ENCODE assay signal across 11 mouse cellular contexts in the genomic region with DNA sequence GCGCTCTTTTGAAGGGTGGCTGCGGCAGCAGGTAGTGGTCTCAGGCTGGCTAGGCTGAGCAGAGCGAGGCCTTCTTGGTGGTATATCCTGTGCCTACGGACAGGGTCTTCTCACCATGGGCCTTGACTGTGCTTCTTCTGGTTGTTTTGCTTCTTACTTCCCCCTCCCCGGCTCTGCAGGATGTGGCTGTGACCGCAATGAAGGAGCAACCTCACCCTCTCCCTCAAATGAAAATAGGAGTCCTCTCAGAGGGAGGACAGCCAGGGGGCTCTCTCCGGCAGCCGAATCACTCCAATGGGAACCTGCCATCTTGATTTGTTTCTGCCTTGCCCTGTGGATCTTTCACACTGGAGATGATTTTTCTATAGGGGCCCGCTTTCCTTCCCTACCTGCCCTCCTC. TPM values are rescaled to one million over a fixed set of nuclear protein-coding genes. Genes with fewer than 3 reads are reported as not detected.
DNase-seq lines count a peak whose midpoint lies in the region; ATAC-seq and TF ChIP-seq lines count a peak whose summit lies in the region.
"Had no signal": no experiment of that assay in that cellular context is flagged by ENCODE, and none has a peak within 500 bp of the region (broad histone marks: within the 10 kb centered on the region; RNA-seq: fewer than 3 reads in every experiment).

No protein-coding gene starts in this region.

- peak overlapping the region; percentile 25; the same call in 1 of the 2 replicates for H3K27ac ChIP-seq in MEL (ENCODE audit: control insufficient read depth, low read depth, low read length)
- H3K27ac ChIP-seq in liver, embryonic 15.5 days (replicated peaks), result peak overlapping the region; percentile 60
- H3K27ac ChIP-seq in hindbrain, embryonic 11.5 days (ENCODE audit: low read depth, low read length), result no peak overlapping the region
- H3K27ac ChIP-seq: hindbrain, embryonic 15.5 days; midbrain, embryonic 12.5 days had no signal

- no peaks in the 10 kb centered on the region for H3K9me3 ChIP-seq in MEL (replicated peaks; ENCODE audit: insufficient read depth, low read length)
- H3K9me3 ChIP-seq in liver, embryonic 15.5 days (replicated peaks), result no peaks in the 10 kb centered on the region
- H3K9me3 ChIP-seq in hindbrain, embryonic 11.5 days (ENCODE audit: control insufficient read depth, low read length), result no peaks in the 10 kb centered on the region
- H3K9me3 ChIP-seq: hindbrain, embryonic 15.5 days; midbrain, embryonic 12.5 days had no signal

- TF ChIP-seq CTCF in MEL (IDR thresholded peaks at IDR 0.05 in 2 of 3, conservative IDR thresholded peaks at IDR 0.05 in 1 of 3; ENCODE audit: control insufficient read depth in 1 of 3, insufficient read depth in 1 of 3, low read depth in 2 of 3, low read length in 3 of 3, poor library complexity in 1 of 3, severe bottlenecking in 1 of 3), result no peak; a peak in 1 of 6 replicates

- 38% methylated on average over 9 of the region's 9 CpGs for WGBS in liver, embryonic 15.5 days (ENCODE audit: insufficient replicate concordance)
- whole genome bisulfite sequencing in hindbrain, embryonic 11.5 days, result 94% methylated on average over 9 of the region's 9 CpGs

- no peak for ATAC-seq in liver, embryonic 15.5 days (ENCODE audit: insufficient read depth)
- ATAC-seq in hindbrain, embryonic 11.5 days (ENCODE audit: low FRiP score), result no peak

- H3K79me2 ChIP-seq in MEL (ENCODE audit: control insufficient read depth, insufficient read depth, low read length, poor library complexity), result no peaks in the 10 kb centered on the region

- H3K9ac ChIP-seq in MEL (ENCODE audit: control insufficient read depth, low read depth, low read length, poor library complexity, severe bottlenecking), result peak overlapping the region; percentile 6
- no peak overlapping the region for H3K9ac ChIP-seq in liver, embryonic 15.5 days
- no peak overlapping the region for H3K9ac ChIP-seq in hindbrain, embryonic 11.5 days (ENCODE audit: low read depth, low read length)
- H3K9ac ChIP-seq: hindbrain, embryonic 15.5 days; midbrain, embryonic 12.5 days had no signal

- TF ChIP-seq POLR2A in MEL (IDR thresholded peaks at IDR 0.05; ENCODE audit: control insufficient read depth in 1 of 2, insufficient read depth in 1 of 2, low read depth in 1 of 2, low read length in 2 of 2, poor library complexity in 1 of 2), result no peak

- peak in 1 of 2 experiments; percentile 23; a peak in 1 of 4 replicates for TF ChIP-seq EP300 in MEL (IDR thresholded peaks at IDR 0.05; ENCODE audit: low read depth in 1 of 2, low read length in 2 of 2)

- TF ChIP-seq RAD21 in MEL (IDR thresholded peaks at IDR 0.05; ENCODE audit: low read depth, low read length), result no peak

- H3K27me3 ChIP-seq in MEL (ENCODE audit: control insufficient read depth in 1 of 2, insufficient read depth in 2 of 2, low read length in 2 of 2), result no peaks in the 10 kb centered on the region; a peak in 2 of 4 replicates
- 0 out of 2 replicates have a peak, but pooled peaks cover 5% of the 10 kb centered on the region for H3K27me3 ChIP-seq in liver, embryonic 15.5 days
- no peaks in the 10 kb centered on the region for H3K27me3 ChIP-seq in hindbrain, embryonic 11.5 days (ENCODE audit: control insufficient read depth, insufficient read depth, low read length)
- H3K27me3 ChIP-seq: hindbrain, embryonic 15.5 days; midbrain, embryonic 12.5 days had no signal

- peak overlapping the region in 1 of 2 experiments; percentile 14; a peak in 2 of 4 replicates for H3K4me3 ChIP-seq in MEL (ENCODE audit: control insufficient read depth in 1 of 2, insufficient read depth in 1 of 2, low read depth in 2 of 2, low read length in 2 of 2)
- peak overlapping the region; percentile 38 for H3K4me3 ChIP-seq in liver, embryonic 15.5 days (replicated peaks)
- H3K4me3 ChIP-seq in hindbrain, embryonic 11.5 days (ENCODE audit: low read depth, low read length), result no peak overlapping the region
- H3K4me3 ChIP-seq: hindbrain, embryonic 15.5 days; midbrain, embryonic 12.5 days had no signal

- peaks cover 0 to 17% of the 10 kb centered on the region in 2 experiments; a peak in 3 of 4 replicates for H3K36me3 ChIP-seq in MEL (ENCODE audit: control insufficient read depth in 1 of 2, insufficient read depth in 2 of 2, low read length in 2 of 2)
- H3K36me3 ChIP-seq in liver, embryonic 15.5 days (replicated peaks), result peaks cover 26% of the 10 kb centered on the region
- H3K36me3 ChIP-seq in hindbrain, embryonic 11.5 days (ENCODE audit: control insufficient read depth, insufficient read depth, low read length), result no peaks in the 10 kb centered on the region

- peaks cover 11 to 18% of the 10 kb centered on the region in 2 experiments for H3K4me1 ChIP-seq in MEL (ENCODE audit: control insufficient read depth in 1 of 2, insufficient read depth in 2 of 2, low read length in 2 of 2)
- peaks cover 29% of the 10 kb centered on the region for H3K4me1 ChIP-seq in liver, embryonic 15.5 days (replicated peaks)
- no peaks in the 10 kb centered on the region for H3K4me1 ChIP-seq in hindbrain, embryonic 11.5 days (replicated peaks; ENCODE audit: control insufficient read depth, insufficient read depth, low read length)
- H3K4me1 ChIP-seq: hindbrain, embryonic 15.5 days; midbrain, embryonic 12.5 days had no signal

- DNase-seq in gastrocnemius, postnatal 25 days, result peak; percentile 23
- no peak for DNase-seq in gastrocnemius, adult 18-20 months (ENCODE audit: low spot score)
- DNase-seq in MEL (ENCODE audit: low read depth, low spot score), result peak; percentile 68
- peak; percentile 48 to 74 for DNase-seq in spleen, postnatal 4 days (ENCODE audit: low spot score in 2 of 2)
- DNase-seq in adrenal gland, adult 8-10 months, result no peak
- no peak for DNase-seq in right cerebral cortex, postnatal 14 days
- no peak for DNase-seq in hindbrain, embryonic 11.5 days (ENCODE audit: low spot score)
- DNase-seq: layer of hippocampus, postnatal 36 days had no signal

- peak overlapping the region; percentile 45 for H3K4me2 ChIP-seq in liver, embryonic 15.5 days
- no peak overlapping the region for H3K4me2 ChIP-seq in hindbrain, embryonic 11.5 days (replicated peaks; ENCODE audit: low read depth, low read length)
- H3K4me2 ChIP-seq: hindbrain, embryonic 15.5 days; midbrain, embryonic 12.5 days had no signal

TF ChIP-seq in MEL, 35 proteins besides CTCF, POLR2A, EP300 and RAD21 (continues in another document):
- TF ChIP-seq ZC3H11A (IDR thresholded peaks at IDR 0.05; ENCODE audit: low read depth, low read length) (0 out of 2 replicates have a peak, but pooled peaks have one; percentile 5), ELF1 (IDR thresholded peaks at IDR 0.05; ENCODE audit: low read depth, low read length) (0 out of 2 replicates have a peak, but pooled peaks have one; percentile 8)

RNA-seq across cellular contexts. Expression of gene Tnfaip8l2, which starts 0.7 kb away (rescaled TPM):
- total RNA-seq in gastrocnemius, postnatal 25 days (2021), result under 1 TPM; 0.48 to 0.97 TPM
- total RNA-seq in gastrocnemius, adult 18-20 months (2021), result under 1 TPM; 0.27 to 0.55 TPM
- 3.1 and 4.5 TPM in 2 replicates for total RNA-seq in MEL (2012; rRNA removed)
- 1 to 10 TPM in 1 of 2 experiments, not detected in 1; 5.8 TPM for polyA plus RNA-seq in MEL (2012; ENCODE audit: insufficient read depth in 1 of 2, insufficient read length in 2 of 2, low read depth in 1 of 2, low replicate concordance in 2 of 2, missing spikeins in 1 of 2)
- polyA plus RNA-seq in liver, embryonic 15.5 days (2015; fragmentation: Nextera tagmentation; extraction: Ambion mirVana), result 9.3 and 9.8 TPM in 2 replicates
- 1 to 10 TPM; 1.8 to 5.0 (median 3.2) TPM for total RNA-seq in adrenal gland, adult 8-10 months (2022)
- polyA plus RNA-seq in hindbrain, embryonic 11.5 days (2014; fragmentation: Nextera tagmentation; extraction: Ambion mirVana), result 1.7 and 2.1 TPM in 2 replicates

RNA-seq across cellular contexts. Expression of gene Lysmd1, which starts 7.6 kb away (rescaled TPM):
- 1 to 10 TPM; 6.4 to 7.0 TPM for total RNA-seq in gastrocnemius, postnatal 25 days (2021)
- total RNA-seq in gastrocnemius, adult 18-20 months (2021), result 1 to 10 TPM; 6.3 to 6.6 TPM
- total RNA-seq in MEL (2012; rRNA removed), result 22.1 and 22.7 TPM in 2 replicates
- 100 to 1,000 TPM in 1 of 2 experiments, 10 to 100 TPM in 1; 22.9 to 102 TPM for polyA plus RNA-seq in MEL (2012; ENCODE audit: insufficient read depth in 1 of 2, insufficient read length in 2 of 2, low read depth in 1 of 2, low replicate concordance in 2 of 2, missing spikeins in 1 of 2)
- 7.1 and 8.3 TPM in 2 replicates for polyA plus RNA-seq in liver, embryonic 15.5 days (2015; fragmentation: Nextera tagmentation; extraction: Ambion mirVana)
- 10 to 100 TPM in 3 of 4 experiments, 1 to 10 TPM in 1; 8.4 to 11.4 (median 10.4) TPM for total RNA-seq in adrenal gland, adult 8-10 months (2022)
- 12.5 and 19.3 TPM in 2 replicates for polyA plus RNA-seq in hindbrain, embryonic 11.5 days (2014; fragmentation: Nextera tagmentation; extraction: Ambion mirVana)

RNA-seq across cellular contexts. Expression of gene Scnm1, which starts 7.7 kb away (rescaled TPM):
- total RNA-seq in gastrocnemius, postnatal 25 days (2021), result 10 to 100 TPM; 26.6 to 34.1 TPM
- 10 to 100 TPM; 34.6 to 46.5 TPM for total RNA-seq in gastrocnemius, adult 18-20 months (2021)
- total RNA-seq in MEL (2012; rRNA removed), result 71.8 and 93.1 TPM in 2 replicates
- 100 to 1,000 TPM in 1 of 2 experiments, not detected in 1; 104 TPM for polyA plus RNA-seq in MEL (2012; ENCODE audit: insufficient read depth in 1 of 2, insufficient read length in 2 of 2, low read depth in 1 of 2, low replicate concordance in 2 of 2, missing spikeins in 1 of 2)
- polyA plus RNA-seq in liver, embryonic 15.5 days (2015; fragmentation: Nextera tagmentation; extraction: Ambion mirVana), result 25.6 and 26.1 TPM in 2 replicates
- 10 to 100 TPM; 30.8 to 58.2 (median 43.5) TPM for total RNA-seq in adrenal gland, adult 8-10 months (2022)
- polyA plus RNA-seq in hindbrain, embryonic 11.5 days (2014; fragmentation: Nextera tagmentation; extraction: Ambion mirVana), result 83.2 and 84.9 TPM in 2 replicates

RNA-seq across cellular contexts. Expression of gene Tmod4, which starts 17.2 kb away (rescaled TPM):
- 100 to 1,000 TPM; 481 to 623 TPM for total RNA-seq in gastrocnemius, postnatal 25 days (2021)
- 100 to 1,000 TPM; 663 to 722 TPM for total RNA-seq in gastrocnemius, adult 18-20 months (2021)
- 1.6 and 3.1 TPM in 2 replicates for total RNA-seq in MEL (2012; rRNA removed)
- polyA plus RNA-seq in MEL (2012; ENCODE audit: insufficient read depth in 1 of 2, insufficient read length in 2 of 2, low read depth in 1 of 2, low replicate concordance in 2 of 2, missing spikeins in 1 of 2), result 1 to 10 TPM in 1 of 2 experiments, not detected in 1; 5.4 TPM
- 0.53 and 0.88 TPM in 2 replicates for polyA plus RNA-seq in liver, embryonic 15.5 days (2015; fragmentation: Nextera tagmentation; extraction: Ambion mirVana)
- total RNA-seq in adrenal gland, adult 8-10 months (2022), result 1 to 10 TPM in 1 of 4 experiments, under 1 TPM in 1, not detected in 2; 0.56 to 1.5 TPM
- 0.68 and 1.1 TPM in 2 replicates for polyA plus RNA-seq in hindbrain, embryonic 11.5 days (2014; fragmentation: Nextera tagmentation; extraction: Ambion mirVana)

RNA-seq across cellular contexts. Expression of gene Sema6c, which starts 18.8 kb away (rescaled TPM):
- total RNA-seq in gastrocnemius, postnatal 25 days (2021), result 100 to 1,000 TPM in 1 of 2 experiments, 10 to 100 TPM in 1; 98.2 to 101 TPM
- total RNA-seq in gastrocnemius, adult 18-20 months (2021), result 100 to 1,000 TPM in 1 of 2 experiments, 10 to 100 TPM in 1; 75.9 to 111 TPM
- 0.35 and 0.69 TPM in 2 replicates for total RNA-seq in MEL (2012; rRNA removed)
- polyA plus RNA-seq in MEL (2012; ENCODE audit: insufficient read depth in 1 of 2, insufficient read length in 2 of 2, low read depth in 1 of 2, low replicate concordance in 2 of 2, missing spikeins in 1 of 2), result 1 to 10 TPM in 1 of 2 experiments, not detected in 1; 3.2 TPM
- polyA plus RNA-seq in liver, embryonic 15.5 days (2015; fragmentation: Nextera tagmentation; extraction: Ambion mirVana), result 0.37 and 0.68 TPM in 2 replicates
- total RNA-seq in adrenal gland, adult 8-10 months (2022), result 10 to 100 TPM in 2 of 4 experiments, 1 to 10 TPM in 2; 4.0 to 13.1 (median 8.0) TPM
- polyA plus RNA-seq in hindbrain, embryonic 11.5 days (2014; fragmentation: Nextera tagmentation; extraction: Ambion mirVana), result 22.6 and 27.0 TPM in 2 replicates

Comparison
In these comparisons a context has a peak if more than half of its experiments do, and no peak if none do; other contexts are left out.
1. DNase-seq: peak in gastrocnemius, postnatal 25 days (single experiment), MEL (single experiment) and spleen, postnatal 4 days (2 of 2); none in gastrocnemius, adult 18-20 months (single experiment), adrenal gland, adult 8-10 months (single experiment), right cerebral cortex, postnatal 14 days (single experiment) and hindbrain, embryonic 11.5 days (single experiment).